In the genomic region with DNA sequence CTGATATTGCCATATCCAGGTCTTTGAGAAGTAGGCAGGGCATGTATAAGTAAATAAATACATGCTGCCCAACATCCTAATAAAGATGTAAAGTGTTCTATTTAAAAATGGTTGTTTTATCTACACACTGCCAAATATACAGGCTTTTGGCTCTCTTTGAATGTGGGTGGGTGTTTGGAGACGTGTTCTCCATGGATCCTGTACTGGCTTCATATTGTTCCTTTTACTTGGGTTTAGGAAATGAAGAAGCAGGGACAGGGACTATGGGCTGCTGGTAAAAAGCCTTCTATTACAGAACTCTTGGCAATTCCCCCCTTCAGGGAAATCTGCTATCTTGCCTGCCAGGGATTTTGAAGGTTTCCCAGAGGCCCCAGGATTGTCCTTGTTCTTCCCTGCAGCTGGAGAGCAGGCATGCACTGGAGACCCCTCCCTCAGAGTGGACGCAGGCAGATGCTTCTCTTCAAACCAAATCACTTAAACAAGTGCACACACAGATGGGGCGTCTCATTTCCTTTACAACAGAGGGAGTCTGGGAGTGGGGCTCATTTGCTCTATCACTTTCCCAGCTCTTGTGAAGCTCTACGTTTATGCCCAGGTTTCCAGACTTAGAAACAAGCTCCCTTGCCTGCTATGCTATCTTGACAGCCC, we compare ENCODE assay signal across 10 mouse cellular contexts.
DNase-seq lines count a peak whose midpoint lies in the region; ATAC-seq and TF ChIP-seq lines count a peak whose summit lies in the region.
"Had no signal": no experiment of that assay in that cellular context is flagged by ENCODE, and none has a peak within 500 bp of the region (broad histone marks: within the 10 kb centered on the region; RNA-seq: fewer than 3 reads in every experiment).

No protein-coding gene starts in this region.

- H3K9ac ChIP-seq in heart, embryonic 12.5 days, result no peak overlapping the region
- no peak overlapping the region for H3K9ac ChIP-seq in stomach, embryonic 16.5 days (ENCODE audit: low read length)
- H3K9ac ChIP-seq in forebrain, embryonic 16.5 days (replicated peaks; ENCODE audit: low read depth, low read length), result no peak overlapping the region
- H3K9ac ChIP-seq: liver, embryonic 14.5 days had no signal

- no peak for DNase-seq in layer of hippocampus, adult 2 months (ENCODE audit: low spot score in 2 of 2)
- DNase-seq in layer of hippocampus, adult 8-10 months (ENCODE audit: low spot score in 2 of 2), result no peak
- peak; percentile 18 for DNase-seq in limb, embryonic 10.5 days (ENCODE audit: low spot score)
- DNase-seq in cerebellum, postnatal 36 days, result no peak
- DNase-seq: adrenal gland, adult 2 months; cerebellum, adult 8-10 months had no signal

- peaks cover 16% of the 10 kb centered on the region for H3K4me1 ChIP-seq in heart, embryonic 12.5 days (replicated peaks)
- no peaks in the 10 kb centered on the region for H3K4me1 ChIP-seq in limb, embryonic 10.5 days
- peaks cover 8% of the 10 kb centered on the region for H3K4me1 ChIP-seq in stomach, embryonic 16.5 days (ENCODE audit: control insufficient read depth, insufficient read depth, low read length)
- peaks cover 6% of the 10 kb centered on the region for H3K4me1 ChIP-seq in forebrain, embryonic 16.5 days (replicated peaks; ENCODE audit: control insufficient read depth, insufficient read depth, low read length)

- no peaks in the 10 kb centered on the region for H3K9me3 ChIP-seq in heart, embryonic 12.5 days (replicated peaks)
- H3K9me3 ChIP-seq in limb, embryonic 10.5 days (replicated peaks), result no peaks in the 10 kb centered on the region
- no peaks in the 10 kb centered on the region for H3K9me3 ChIP-seq in stomach, embryonic 16.5 days (replicated peaks; ENCODE audit: control insufficient read depth, low read length)
- no peaks in the 10 kb centered on the region for H3K9me3 ChIP-seq in forebrain, embryonic 16.5 days (ENCODE audit: control insufficient read depth, low read length)

- no peaks in the 10 kb centered on the region for H3K27me3 ChIP-seq in heart, embryonic 12.5 days (replicated peaks)
- no peaks in the 10 kb centered on the region for H3K27me3 ChIP-seq in limb, embryonic 10.5 days (ENCODE audit: low read depth, poor library complexity, severe bottlenecking)
- no peaks in the 10 kb centered on the region for H3K27me3 ChIP-seq in stomach, embryonic 16.5 days (ENCODE audit: control insufficient read depth, insufficient read depth, low read length)
- H3K27me3 ChIP-seq in forebrain, embryonic 16.5 days (replicated peaks; ENCODE audit: control insufficient read depth, insufficient read depth, low read length), result no peaks in the 10 kb centered on the region

- H3K27ac ChIP-seq in layer of hippocampus, adult 2 months, result 0 out of 2 replicates have a peak overlapping the region, but pooled peaks have one; percentile 6
- H3K27ac ChIP-seq in heart, embryonic 12.5 days (ENCODE audit: poor library complexity, severe bottlenecking), result peak overlapping the region; percentile 42
- H3K27ac ChIP-seq in limb, embryonic 10.5 days, result no peak overlapping the region
- peak overlapping the region; percentile 71 for H3K27ac ChIP-seq in stomach, embryonic 16.5 days (ENCODE audit: low read length)
- H3K27ac ChIP-seq in forebrain, embryonic 16.5 days (ENCODE audit: low read length), result no peak overlapping the region
- H3K27ac ChIP-seq: liver, embryonic 14.5 days had no signal

- no peak for TF ChIP-seq CTCF in layer of hippocampus, adult 2 months (conservative IDR thresholded peaks at IDR 0.05)

- H3K36me3 ChIP-seq in heart, embryonic 12.5 days, result no peaks in the 10 kb centered on the region
- no peaks in the 10 kb centered on the region for H3K36me3 ChIP-seq in limb, embryonic 10.5 days
- no peaks in the 10 kb centered on the region for H3K36me3 ChIP-seq in stomach, embryonic 16.5 days (ENCODE audit: control insufficient read depth, insufficient read depth, low read length)
- H3K36me3 ChIP-seq in forebrain, embryonic 16.5 days (ENCODE audit: control insufficient read depth, insufficient read depth), result no peaks in the 10 kb centered on the region

- H3K4me2 ChIP-seq in heart, embryonic 12.5 days, result no peak overlapping the region; the same call in 1 of the 2 replicates
- no peak overlapping the region for H3K4me2 ChIP-seq in stomach, embryonic 16.5 days (ENCODE audit: low read depth, low read length)
- H3K4me2 ChIP-seq in forebrain, embryonic 16.5 days (ENCODE audit: low read length), result no peak overlapping the region

- H3K4me3 ChIP-seq in layer of hippocampus, adult 2 months, result no peak overlapping the region
- H3K4me3 ChIP-seq in heart, embryonic 12.5 days, result no peak overlapping the region
- no peak overlapping the region for H3K4me3 ChIP-seq in limb, embryonic 10.5 days
- H3K4me3 ChIP-seq in stomach, embryonic 16.5 days (replicated peaks; ENCODE audit: low read length), result no peak overlapping the region
- no peak overlapping the region for H3K4me3 ChIP-seq in forebrain, embryonic 16.5 days (replicated peaks; ENCODE audit: low read length)

- ATAC-seq in heart, embryonic 12.5 days (ENCODE audit: insufficient number of reproducible peaks, low FRiP score), result no peak; the same call in 1 of the 2 replicates
- peak; percentile 91 for ATAC-seq in stomach, embryonic 16.5 days (ENCODE audit: insufficient read depth, low FRiP score)
- no peak for ATAC-seq in forebrain, embryonic 16.5 days

- WGBS in heart, embryonic 12.5 days, result 15% methylated on average over 4 of the region's 4 CpGs
- 44% methylated on average over 4 of the region's 4 CpGs for WGBS in limb, embryonic 10.5 days
- 22% methylated on average over 4 of the region's 4 CpGs for WGBS in stomach, embryonic 16.5 days
- WGBS in forebrain, embryonic 16.5 days, result 43% methylated on average over 4 of the region's 4 CpGs

Comparison
In these comparisons a context has a peak if more than half of its experiments do, and no peak if none do; other contexts are left out.
1. H3K27ac ChIP-seq: peak in layer of hippocampus, adult 2 months (single experiment), heart, embryonic 12.5 days (single experiment) and stomach, embryonic 16.5 days (single experiment); none in limb, embryonic 10.5 days (single experiment) and forebrain, embryonic 16.5 days (single experiment).